Mouse (Mus musculus): ENCODE results near the gene Luc7l3.

Gene Luc7l3

DNA sequence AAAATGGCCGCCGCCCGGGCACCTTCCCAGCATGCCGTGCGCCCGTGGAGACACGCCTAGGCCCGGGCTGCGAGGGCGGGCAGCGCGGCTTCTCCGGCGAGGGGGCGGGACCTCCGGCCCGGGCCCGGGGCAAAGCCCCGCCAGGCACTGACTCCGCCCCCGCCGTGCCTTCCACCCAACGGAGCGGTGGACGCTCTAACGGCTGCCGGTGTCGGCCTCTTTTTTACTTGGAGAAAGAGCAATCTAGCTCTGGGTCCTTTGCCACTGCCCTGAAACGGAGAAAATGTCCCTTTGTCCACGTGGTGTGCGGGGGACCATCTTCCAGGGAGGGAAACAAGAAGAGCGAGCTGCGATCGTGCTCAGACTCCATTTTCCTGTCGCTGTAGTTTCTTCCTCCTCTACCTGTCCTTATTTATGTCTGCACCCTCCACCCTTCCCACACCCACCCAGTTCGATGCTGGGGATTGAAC is at the start of gene Luc7l3:
Gene Luc7l3 (minus strand): TSS at position 58 of the 470 bp plus-strand sequence.
- DNase-seq, result peak; percentile 97

DNA sequence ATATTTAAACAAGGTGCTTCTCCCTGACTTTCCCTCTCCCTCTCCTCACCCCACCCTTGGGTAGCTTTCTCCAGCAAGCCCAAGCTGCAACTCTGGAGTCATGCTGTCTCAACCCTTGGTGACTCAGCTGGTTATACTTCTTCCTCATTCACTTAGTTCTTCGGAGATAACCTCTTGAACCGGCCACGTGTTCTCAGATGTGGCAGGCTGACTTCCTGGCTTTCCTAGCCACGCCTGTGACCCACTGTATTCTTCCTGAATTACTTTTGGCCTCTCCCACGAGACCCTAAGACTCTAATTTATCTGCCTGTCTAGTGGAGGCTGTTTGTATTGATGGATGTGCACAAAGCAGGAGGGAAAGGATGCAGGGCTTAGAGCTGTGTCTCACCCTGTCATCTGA is 49.0 kb upstream of the Luc7l3 start:
- DNase-seq, result peak; percentile 43

DNA sequence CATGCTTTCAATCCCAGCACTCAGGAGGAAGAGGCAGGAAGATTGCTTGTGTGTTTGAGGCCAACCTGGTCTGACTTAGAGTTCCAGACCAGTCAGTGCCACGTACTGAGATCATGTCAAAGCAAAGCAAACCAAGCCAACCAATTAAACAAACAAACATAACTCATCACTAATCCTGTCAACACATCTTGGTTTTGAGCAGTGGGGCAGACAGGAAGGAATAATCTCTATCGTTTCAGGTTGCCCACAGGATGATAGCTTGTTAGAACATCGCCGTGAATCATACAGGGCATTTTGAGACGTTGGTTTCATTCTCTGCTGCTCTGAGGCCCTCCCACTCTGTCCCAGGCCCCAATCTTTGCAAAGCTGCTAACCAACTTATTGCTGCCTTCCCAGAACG is 48.2 kb upstream of the Luc7l3 start:
- DNase-seq, result no peak

DNA sequence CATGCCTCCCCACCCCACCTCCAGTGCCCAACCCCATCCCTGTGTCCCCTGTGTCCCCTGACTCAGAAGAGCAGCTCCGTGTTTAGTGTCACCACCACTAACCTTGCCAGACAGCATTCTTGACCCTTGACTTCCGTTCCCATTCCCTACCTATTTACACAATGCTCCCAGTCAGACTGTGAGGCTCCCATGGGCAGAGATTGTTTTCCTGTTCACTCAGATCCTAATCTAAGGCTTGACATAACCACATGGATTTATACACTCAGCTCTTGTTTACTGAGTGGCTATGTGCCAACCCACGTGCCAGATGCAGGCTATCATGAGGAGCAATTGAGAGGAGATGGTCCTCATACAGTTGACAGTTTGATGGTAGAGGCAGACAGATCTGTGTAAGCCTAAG is 43.6 kb upstream of the Luc7l3 start:
- DNase-seq, result no peak

DNA sequence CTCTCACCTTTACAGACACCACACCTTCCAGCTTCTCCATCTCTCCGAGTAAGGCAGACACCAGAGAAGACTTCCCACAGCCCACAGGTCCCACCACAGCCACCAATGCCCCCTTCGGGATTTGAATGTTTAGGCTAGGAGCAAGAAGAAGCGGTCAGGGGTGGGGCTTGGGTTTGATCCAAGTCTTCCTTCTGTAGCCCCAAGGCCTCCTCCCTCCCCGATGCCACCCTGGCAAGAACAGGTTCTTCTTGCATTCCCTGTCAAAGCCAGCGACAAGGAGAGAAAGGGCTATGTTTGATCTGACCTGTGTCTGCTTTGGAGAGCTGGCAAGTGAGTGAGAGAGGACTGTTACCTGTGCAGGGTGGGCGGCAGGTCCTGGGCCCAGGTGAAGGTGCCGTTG is 41.9 kb upstream of the Luc7l3 start:
- DNase-seq, result no peak

DNA sequence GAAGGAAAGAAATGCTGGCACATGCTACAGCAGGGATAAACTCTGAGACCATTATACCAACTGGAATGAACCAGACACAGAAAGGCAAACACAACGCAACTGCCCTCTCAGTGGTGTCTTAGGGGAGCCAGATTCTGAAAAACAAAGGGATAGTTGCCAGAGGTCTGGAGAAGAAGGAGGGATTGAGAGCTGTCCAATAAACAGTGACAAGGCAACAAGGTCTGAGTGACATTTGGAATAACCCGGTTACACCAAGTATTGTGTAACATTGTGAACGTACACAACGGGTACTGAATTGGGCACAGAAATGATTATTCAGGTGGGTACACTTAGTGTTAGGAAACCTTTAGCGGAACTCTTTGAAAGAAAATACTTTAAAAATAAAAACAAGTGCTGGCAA is 40.3 kb upstream of the Luc7l3 start:
- no peak for DNase-seq

DNA sequence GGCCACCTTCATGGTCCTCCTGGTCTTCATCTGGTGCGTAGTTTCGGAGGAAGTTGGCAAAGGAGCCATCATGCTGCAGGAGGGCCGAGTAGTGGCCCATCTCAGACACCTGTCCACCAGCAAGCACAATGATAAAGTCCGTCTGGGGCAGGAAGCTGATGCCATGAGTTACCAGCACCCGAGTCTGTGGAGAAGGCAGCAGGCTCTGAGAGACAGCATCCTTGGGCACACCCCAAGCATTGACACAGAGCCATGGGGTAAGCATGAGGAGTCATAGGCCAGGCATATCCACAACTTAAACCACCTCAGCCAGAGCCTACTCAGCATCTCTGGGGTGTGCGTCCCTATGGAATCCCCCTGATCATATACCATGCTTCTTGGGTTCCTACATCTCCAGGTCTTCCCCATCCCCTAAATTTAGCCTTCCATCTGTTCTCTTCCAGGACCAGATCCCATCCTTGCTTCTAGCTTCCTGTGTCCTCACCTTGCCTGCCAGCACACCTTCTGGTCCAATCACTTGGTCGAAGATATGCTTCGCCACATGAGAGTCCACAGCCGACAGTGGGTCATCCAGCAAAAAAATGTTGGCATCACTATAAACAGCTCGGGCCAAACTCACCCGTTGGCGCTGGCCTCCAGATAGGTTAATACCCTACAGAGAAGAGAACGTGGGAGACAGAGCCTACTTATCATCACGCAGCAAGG is 39.5 kb upstream of the Luc7l3 start:
- no peak for DNase-seq

DNA sequence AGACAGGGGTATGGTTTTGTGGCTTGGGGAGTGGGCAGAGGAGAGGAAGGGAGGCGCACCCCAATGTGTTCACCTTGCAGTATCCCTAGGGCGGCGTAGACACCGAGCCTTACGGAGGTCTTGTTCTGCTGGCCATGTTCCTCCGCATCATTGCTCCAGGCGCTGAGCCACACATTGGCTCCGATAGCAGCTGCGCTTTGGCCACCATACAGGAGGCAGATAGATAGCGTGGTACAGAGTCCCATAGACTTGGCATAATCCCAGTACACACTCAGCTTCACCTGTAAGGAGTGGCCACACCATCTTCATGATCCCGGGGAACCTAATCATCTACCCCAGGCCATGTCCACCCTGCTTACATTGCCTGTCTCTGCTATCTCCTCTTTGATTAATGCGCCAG is 37.4 kb upstream of the Luc7l3 start:
- DNase-seq, result no peak

DNA sequence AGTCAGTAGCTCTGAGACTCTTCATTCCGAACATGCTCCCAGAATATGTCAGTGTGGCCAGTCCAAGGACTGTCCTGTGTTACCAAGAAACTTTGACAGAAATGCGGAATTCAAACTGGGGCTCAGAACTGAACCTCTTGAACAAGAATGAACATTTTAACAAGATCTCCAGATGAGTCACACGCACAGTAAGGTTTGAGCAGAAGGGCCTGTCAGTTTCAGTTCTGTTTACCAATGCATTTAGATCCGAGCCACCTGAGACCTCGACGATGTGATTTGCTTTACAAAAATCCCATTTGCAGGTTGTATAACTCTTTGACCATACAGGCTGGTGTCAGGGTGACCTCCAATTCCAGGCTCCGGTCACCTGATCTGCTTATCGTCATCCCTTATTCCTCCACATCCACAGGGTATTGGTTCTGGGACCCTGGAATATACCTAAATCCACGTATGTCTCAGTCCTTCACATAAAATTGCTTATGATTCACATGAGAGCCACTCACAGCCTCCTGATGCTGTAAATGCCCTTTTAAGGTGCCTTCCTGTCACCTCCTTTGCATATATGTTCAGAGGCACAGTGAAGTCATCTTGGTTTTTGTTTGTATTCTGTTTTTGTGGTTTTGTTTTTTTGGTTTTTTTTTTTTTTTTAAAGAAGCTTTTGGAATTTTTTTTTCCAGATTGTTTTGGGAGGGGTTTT is 33.9 kb upstream of the Luc7l3 start:
- no peak for DNase-seq

DNA sequence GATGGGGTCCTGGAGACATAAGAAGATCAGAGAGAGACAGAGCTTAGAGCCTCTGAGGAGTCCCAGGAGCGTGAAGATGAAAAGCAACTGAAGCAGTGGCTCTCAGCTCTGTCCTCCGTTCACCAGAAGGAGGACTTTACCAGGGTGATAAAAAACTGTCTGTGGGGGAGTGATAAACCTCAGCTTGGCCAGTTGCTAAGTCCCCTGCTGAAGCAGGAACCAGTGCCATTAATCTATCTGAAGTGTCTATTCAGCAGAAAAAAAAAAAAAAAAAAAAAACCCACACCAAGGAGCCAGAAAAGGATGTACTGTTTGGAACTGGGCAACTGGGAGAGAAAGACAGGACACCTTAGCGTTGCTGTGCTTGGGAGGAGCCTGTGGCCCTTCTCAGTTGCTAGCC is 29.3 kb upstream of the Luc7l3 start:
- DNase-seq, result peak; percentile 41

DNA sequence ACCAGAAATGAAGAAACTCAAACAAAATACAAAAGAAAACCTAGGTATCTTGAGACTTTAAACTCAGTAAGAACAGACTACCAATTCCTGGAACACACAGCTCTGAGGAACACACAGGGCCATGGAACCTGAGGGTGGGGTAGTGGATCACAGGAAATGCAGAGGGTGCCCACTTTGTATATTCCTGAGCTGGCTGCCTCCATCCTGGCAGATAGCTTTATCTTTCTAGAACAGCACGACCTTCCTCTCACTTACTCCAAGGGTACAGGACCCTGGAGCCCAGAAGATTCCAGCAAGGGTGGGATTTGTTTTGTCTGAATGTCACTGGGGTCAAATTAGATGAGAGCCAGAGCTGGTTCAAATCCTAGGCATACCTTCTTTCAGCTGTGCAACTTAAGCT is 28.5 kb upstream of the Luc7l3 start:
- peak; percentile 38 for DNase-seq

DNA sequence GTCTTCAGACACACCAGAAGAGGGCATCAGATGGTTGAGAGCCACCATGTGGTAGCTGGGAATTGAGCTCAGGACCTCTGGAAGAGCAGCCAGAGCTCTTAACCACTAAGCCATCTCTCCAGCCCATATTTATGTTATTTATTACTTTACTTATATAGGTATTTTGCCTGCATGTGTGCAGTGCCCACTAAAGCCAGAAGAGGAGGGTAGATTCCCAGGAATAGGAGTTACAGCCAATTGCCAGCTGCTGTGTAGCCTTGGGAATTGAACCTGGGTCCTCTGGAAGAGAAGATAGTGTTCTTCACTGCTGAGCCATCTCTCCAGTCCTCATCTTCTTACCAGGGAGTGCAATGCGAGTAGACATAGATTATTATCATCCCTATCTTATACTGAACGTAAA is 28.1 kb upstream of the Luc7l3 start:
- no peak for DNase-seq

DNA sequence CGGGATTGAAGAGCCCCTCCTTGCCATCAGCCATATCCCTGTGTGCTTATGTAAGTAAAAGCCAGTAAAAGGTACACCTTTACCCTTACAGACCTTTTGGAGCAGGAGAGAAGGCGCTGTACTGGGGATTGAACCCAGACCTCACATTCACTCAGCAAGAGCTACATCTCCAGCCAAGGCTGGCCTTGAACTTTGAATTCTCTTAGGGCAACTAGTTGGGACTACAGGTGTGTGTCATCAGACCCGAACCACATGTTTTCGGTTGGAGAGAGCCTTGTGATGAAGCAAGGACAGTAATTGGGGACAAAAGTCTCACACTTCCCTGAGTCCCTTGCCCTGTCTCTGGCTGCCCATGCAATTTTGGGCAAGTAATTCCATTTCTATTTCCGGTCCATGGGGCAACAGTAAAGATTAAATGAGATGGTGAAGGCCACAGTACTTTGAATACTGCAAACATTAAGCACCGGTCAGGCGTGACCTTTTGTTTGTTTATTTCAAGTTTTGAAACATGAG is 25.3 kb upstream of the Luc7l3 start:
- DNase-seq, result no peak

DNA sequence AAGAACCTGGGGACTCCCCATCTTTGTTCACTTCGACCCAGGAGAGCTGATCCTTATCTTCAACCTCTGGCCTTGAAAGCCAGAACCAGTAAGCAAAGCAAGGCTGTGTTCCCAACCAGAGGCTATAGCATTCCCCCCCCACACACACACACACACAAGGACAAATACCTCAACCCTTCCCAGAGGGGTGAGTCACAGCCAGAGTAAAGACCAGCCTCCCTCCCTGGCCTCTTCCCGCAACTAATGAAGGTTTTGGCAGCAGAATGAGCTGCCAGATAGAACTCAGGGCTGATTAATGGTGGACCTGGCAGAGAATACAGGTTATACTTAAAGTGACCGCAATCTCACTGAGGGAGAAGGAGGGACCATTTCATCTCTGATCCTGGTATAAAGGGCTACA is 24.8 kb upstream of the Luc7l3 start:
- DNase-seq, result no peak

DNA sequence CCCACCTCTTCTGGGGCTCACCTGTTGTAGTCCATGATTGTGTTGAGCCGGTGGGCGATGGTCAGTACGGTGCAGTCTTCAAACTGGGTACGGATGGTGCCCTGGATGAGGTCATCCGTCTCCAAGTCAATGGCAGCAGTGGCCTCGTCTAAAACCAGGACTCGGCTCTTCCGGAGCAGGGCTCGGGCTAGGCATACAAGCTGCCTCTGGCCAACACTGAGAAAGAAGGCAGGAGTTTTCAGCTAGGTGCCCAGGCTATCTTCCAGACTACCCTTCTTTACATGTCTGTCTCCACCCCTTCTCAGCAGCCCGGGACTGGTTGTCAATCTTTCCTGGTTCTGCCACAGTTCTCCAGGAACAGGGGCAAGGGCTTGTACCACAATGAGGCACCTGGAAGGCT is 24.1 kb upstream of the Luc7l3 start:
- no peak for DNase-seq

DNA sequence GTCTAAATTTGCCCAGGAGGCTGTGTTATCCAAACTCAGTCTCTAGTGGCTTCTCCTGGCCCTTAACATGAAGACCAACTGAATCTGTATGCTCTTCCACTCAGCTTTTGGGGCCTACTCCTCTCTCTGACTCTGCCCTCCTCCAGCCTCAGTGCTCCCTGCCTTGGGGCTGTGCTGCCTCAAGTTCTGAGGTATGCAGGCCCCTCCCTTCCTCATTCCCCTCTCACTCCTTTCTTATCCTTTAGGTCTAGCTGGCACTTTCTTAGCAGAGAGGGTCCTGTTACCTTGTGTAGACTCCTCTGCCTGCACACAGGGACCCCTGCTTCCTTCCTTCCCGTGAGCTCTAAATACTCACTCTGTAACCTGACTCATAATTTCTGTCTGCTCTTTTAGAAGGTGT is 22.7 kb upstream of the Luc7l3 start:
- DNase-seq, result no peak

DNA sequence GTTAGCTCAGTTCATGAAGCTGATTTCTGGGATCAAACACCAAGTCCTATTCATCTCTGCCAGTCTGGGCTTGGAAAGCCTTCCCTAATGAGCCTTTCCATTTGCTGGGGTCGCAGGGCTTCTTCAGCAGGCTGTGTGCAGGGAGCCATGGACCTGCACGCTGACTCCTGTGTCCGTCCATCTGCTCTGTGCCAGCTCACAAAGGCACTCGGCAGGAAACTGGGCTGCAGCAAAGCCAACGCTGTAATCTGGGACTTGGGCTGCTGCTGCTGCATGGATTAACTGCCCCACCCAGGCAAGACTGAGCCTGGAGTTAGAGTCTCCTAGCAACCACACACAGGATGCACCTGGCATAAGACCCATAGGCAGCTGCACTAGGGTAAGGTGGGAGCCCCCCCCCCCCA is 22.2 kb upstream of the Luc7l3 start:
- DNase-seq, result no peak

DNA sequence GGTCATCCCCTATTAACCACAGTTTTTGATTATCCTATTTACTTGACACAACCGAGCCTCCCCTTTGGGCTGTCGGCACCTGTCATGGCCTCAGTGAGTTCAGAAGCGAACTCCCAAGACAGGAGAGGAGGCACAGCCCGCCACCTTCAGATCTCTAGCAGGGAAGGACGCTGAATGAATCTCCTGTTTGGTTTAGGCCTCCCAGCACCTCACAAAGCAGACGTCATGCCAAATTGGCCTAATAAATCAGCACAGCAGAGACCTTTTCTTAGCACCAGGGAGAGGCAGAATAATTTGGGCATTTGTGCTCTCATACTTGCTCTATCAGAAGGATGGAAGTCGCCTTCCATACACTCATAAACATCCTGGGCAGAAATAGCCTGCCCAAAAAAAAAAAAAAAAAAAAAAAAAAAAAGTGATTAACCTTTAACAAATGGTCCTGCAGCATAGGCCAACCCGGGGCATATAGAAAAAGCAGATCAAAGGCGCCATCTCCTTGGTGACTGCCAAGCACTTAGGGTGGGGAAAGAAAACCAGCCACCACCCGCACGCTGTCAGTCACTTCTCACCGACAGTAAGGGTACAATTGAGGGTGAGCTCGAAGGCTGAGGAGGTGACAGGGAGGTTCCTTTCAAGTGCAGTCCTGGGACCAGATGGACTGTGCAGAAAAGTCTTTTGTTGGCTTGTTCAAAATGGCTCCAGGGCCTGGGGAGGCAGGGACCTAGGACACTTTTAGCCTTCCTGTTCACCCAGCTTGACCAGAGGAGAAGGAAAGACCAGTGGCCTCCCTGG is 20.5 kb upstream of the Luc7l3 start:
- no peak for DNase-seq

DNA sequence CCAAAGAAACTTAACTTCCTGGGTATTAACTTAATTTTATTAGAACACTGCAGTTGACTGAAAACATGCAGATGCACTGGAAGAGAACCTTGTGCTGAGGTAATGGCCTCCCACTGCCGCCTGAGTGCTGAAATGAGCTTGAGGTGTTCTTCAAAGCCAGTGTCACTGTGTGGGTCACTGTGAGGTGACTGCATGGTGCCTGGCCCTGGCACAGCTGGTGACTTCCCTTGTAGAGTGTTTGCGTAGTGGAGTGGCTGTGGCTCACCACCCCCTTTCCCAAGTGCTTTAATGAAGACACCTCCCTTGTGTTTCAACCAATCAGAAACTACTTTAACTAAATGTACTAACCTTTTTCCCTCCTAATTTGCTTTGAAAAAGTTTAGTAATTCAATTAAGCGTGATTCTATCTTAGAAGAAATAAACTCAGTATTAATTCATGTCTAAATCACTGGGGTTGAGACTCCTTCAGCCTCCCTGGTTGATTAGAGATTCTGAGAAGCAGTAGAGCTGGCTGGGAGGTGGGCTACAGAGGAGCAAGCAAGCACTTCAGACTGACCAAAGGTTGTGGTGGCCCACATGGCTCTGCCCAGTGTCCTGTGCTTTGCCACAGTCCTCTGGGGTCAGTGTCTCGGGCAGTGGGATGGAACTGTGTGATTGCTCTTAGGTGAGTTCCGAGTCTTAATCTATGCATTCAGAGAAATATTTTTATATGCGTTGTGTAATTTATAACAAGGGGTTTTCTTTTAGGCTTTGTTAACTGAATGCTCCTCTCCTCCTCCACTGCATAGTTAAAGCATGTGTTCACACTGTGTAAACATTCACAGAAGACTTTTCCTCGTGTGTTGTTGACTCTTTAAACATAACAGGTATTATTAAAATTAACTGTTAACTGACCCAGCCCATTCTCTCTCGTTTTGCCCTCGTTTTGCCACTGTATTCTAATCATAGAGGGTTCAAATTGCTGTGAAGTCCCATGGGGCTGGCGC is 19.5 kb upstream of the Luc7l3 start:
- no peak for DNase-seq

DNA sequence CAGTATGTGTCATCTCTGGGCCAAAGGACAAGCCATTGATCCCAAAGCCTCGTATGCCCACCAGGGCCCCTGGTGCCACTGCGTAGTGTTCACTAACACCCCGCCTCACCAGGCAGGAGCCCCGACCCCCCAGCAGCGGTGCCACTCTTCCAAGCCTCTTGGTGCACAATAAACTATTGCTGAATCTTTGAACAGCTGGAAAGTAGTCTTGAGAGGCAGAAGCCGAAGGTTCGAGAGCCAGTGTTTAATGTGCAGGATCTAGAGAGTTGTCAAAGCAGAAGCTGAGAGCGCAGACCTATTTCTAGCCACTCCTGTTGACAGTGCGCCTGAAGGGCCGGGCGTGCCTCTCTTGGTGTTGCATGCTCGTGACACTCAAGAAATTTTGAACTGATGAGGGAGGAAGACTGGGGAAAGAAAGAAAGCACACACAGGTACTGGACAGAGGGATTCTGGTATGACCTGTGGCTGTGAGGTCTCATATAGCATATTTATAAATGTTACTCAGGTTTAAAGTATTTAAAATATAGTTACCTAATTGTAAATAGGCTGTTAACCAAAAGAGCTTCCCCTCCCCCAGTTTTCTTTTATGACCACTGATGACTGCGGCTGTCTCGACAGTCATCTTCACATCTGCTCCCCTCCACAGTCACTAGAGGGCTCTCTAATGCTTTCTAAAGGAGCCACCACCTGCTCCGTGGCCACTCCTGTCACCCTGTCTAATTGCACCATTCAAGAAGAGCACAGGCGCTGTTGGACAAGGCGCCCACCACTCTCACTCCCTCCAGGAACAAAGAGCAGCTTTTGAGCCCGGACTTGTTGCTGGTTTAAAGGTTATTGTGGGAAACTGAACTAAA is 18.2 kb upstream of the Luc7l3 start:
- DNase-seq, result peak; percentile 58

DNA sequence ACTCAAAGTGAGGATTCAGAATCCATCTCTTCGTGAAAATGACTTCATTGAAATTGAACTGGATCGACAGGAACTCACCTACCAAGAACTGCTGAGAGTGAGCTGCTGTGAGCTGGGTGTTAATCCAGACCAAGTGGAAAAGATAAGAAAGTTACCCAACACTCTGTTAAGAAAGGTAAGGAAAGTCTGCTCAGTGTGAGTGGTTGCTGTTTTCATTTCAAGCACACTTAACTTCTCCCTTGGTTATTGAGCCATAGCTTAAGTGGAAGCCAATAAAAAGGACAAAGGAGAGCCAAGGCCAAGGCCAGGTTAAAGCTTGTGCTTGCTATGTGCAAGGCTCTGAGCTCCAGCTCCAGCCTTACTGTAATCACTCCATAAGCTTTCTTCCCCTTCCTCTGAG is 16.6 kb upstream of the Luc7l3 start:
- DNase-seq, result no peak

Measured in liver (tissue).